Mouse (Mus musculus) MEL (cell line): ENCODE results near the gene Tmem91. TPM values are rescaled to one million over a fixed set of nuclear protein-coding genes. Genes with fewer than 3 reads are reported as not detected.

Experiments used
- DNase-seq: peaks from one replicate; pipeline ENCODE4 v3.0.0; 2011; ENCODE audit warnings: low read depth, low spot score
- H3K27ac ChIP-seq: 2 replicates; pipeline ENCODE4 v1.5.1; 2012; ENCODE audit warnings: low read depth, mild to moderate bottlenecking, control low read depth, low read length, moderate library complexity; ENCODE audit not compliant: control insufficient read depth
- H3K27me3 ChIP-seq, 2 experiments: fragments of 150-350 bp in 1 of 2; sonication (generic) in 1 of 2; 2 replicates each; pipeline ENCODE4 v1.6.1; 2012; ENCODE audit warnings: low read length in 2 of 2, mild to moderate bottlenecking in 2 of 2, improper control_type of control experiment in 1 of 2, moderate library complexity in 1 of 2; ENCODE audit not compliant: insufficient read depth in 2 of 2, control insufficient read depth in 1 of 2
- H3K36me3 ChIP-seq, 2 experiments: 2 replicates each; pipeline ENCODE4 v1.6.1; 2012 to 2014; ENCODE audit warnings: low read length in 2 of 2, improper control_type of control experiment in 1 of 2, inconsistent platforms in 1 of 2, mild to moderate bottlenecking in 1 of 2; ENCODE audit not compliant: insufficient read depth in 2 of 2, control insufficient read depth in 1 of 2
- H3K4me1 ChIP-seq, 2 experiments: fragments of 150-350 bp in 1 of 2; sonication (generic) in 1 of 2; 2 replicates each; pipeline ENCODE4 v1.6.1; 2012; ENCODE audit warnings: low read length in 2 of 2, improper control_type of control experiment in 1 of 2, mild to moderate bottlenecking in 1 of 2; ENCODE audit not compliant: insufficient read depth in 2 of 2, control insufficient read depth in 1 of 2
- H3K4me3 ChIP-seq, 2 experiments: fragments of 150-350 bp in 1 of 2; sonication (generic) in 1 of 2; 2 replicates each; pipeline ENCODE4 v1.5.1; 2012; ENCODE audit warnings: low read depth in 2 of 2, low read length in 2 of 2, mild to moderate bottlenecking in 2 of 2, moderate library complexity in 2 of 2, control low read depth in 1 of 2, improper control_type of control experiment in 1 of 2; ENCODE audit not compliant: control insufficient read depth in 1 of 2, insufficient read depth in 1 of 2
- H3K79me2 ChIP-seq: 2 replicates; pipeline ENCODE4 v1.6.1; 2012; ENCODE audit warnings: mild to moderate bottlenecking, low read length, moderate library complexity; ENCODE audit not compliant: control insufficient read depth, poor library complexity, insufficient read depth
- H3K9ac ChIP-seq: 2 replicates; pipeline ENCODE4 v1.6.1; 2012; ENCODE audit warnings: low read depth, mild to moderate bottlenecking, control low read depth, low read length, moderate library complexity; ENCODE audit not compliant: control insufficient read depth, poor library complexity, severe bottlenecking
- H3K9me3 ChIP-seq: fragments of 150-350 bp; sonication (generic); replicated peaks from 2 replicates; pipeline ENCODE4 v1.6.1; 2012; ENCODE audit warnings: mild to moderate bottlenecking, low read length, improper control_type of control experiment, moderate library complexity; ENCODE audit not compliant: insufficient read depth
- BHLHE40 ChIP-seq: IDR thresholded peaks from 2 replicates; pipeline ENCODE4 v1.6.1; 2012; ENCODE audit warnings: low read depth, mild to moderate bottlenecking, inconsistent platforms, low read length, improper control_type of control experiment, borderline replicate concordance
- CHD1 ChIP-seq: IDR thresholded peaks from 2 replicates; pipeline ENCODE4 v1.6.1; 2012; ENCODE audit warnings: low read depth, mild to moderate bottlenecking, inconsistent platforms, low read length, improper control_type of control experiment
- CHD2 ChIP-seq: IDR thresholded peaks from 2 replicates; pipeline ENCODE4 v1.6.1; 2011; ENCODE audit warnings: low read length, improper control_type of control experiment
- E2F4 ChIP-seq: IDR thresholded peaks from 2 replicates; pipeline ENCODE4 v1.6.1; 2011; ENCODE audit warnings: low read depth, low read length, improper control_type of control experiment, borderline replicate concordance
- ELF1 ChIP-seq: IDR thresholded peaks from 2 replicates; pipeline ENCODE4 v1.6.1; 2014; ENCODE audit warnings: low read depth, mild to moderate bottlenecking, inconsistent platforms, low read length, improper control_type of control experiment, moderate library complexity
- EP300 ChIP-seq, 2 experiments: IDR thresholded peaks; 2 replicates each; pipeline ENCODE4 v1.6.1; 2011; ENCODE audit warnings: improper control_type of control experiment in 2 of 2, low read length in 2 of 2, low read depth in 1 of 2, mild to moderate bottlenecking in 1 of 2
- ETS1 ChIP-seq: IDR thresholded peaks from 2 replicates; pipeline ENCODE4 v1.6.1; 2012; ENCODE audit warnings: low read depth, mild to moderate bottlenecking, inconsistent platforms, low read length, improper control_type of control experiment, moderate library complexity
- GABPA ChIP-seq: IDR thresholded peaks from 2 replicates; pipeline ENCODE4 v1.6.1; 2012; ENCODE audit warnings: low read depth, mild to moderate bottlenecking, inconsistent platforms, low read length, improper control_type of control experiment, moderate library complexity
- GATA1 ChIP-seq: IDR thresholded peaks from 2 replicates; pipeline ENCODE4 v1.6.1; 2011; ENCODE audit warnings: low read depth, low read length, improper control_type of control experiment
- HCFC1 ChIP-seq: IDR thresholded peaks from 2 replicates; pipeline ENCODE4 v1.6.1; 2012; ENCODE audit warnings: low read depth, mild to moderate bottlenecking, inconsistent platforms, low read length, improper control_type of control experiment, moderate library complexity
- JUND ChIP-seq: IDR thresholded peaks from 2 replicates; pipeline ENCODE4 v1.6.1; 2011; ENCODE audit warnings: low read depth, mild to moderate bottlenecking, improper control_type of control experiment, low read length
- KAT2A ChIP-seq: conservative IDR thresholded peaks from 2 replicates; pipeline ENCODE4 v1.6.1; 2012; ENCODE audit warnings: low read depth, low read length, improper control_type of control experiment, inconsistent platforms
- MAX ChIP-seq: IDR thresholded peaks from 2 replicates; pipeline ENCODE4 v1.6.1; 2011; ENCODE audit warnings: low read length, improper control_type of control experiment
- MAZ ChIP-seq: IDR thresholded peaks from 2 replicates; pipeline ENCODE4 v1.6.1; 2012; ENCODE audit warnings: low read depth, mild to moderate bottlenecking, inconsistent platforms, low read length, improper control_type of control experiment
- MXI1 ChIP-seq: IDR thresholded peaks from 2 replicates; pipeline ENCODE4 v1.6.1; 2011; ENCODE audit warnings: mild to moderate bottlenecking, low read depth, low read length, improper control_type of control experiment
- MYB ChIP-seq: IDR thresholded peaks from 2 replicates; pipeline ENCODE4 v1.6.1; 2011; ENCODE audit warnings: mild to moderate bottlenecking, low read depth, low read length, improper control_type of control experiment
- MYC ChIP-seq: IDR thresholded peaks from 2 replicates; pipeline ENCODE4 v1.6.1; 2011; ENCODE audit warnings: low read depth, mild to moderate bottlenecking, low read length, improper control_type of control experiment, moderate library complexity
- NRF1 ChIP-seq: IDR thresholded peaks from 2 replicates; pipeline ENCODE4 v1.6.1; 2014; ENCODE audit warnings: low read depth, mild to moderate bottlenecking, inconsistent platforms, low read length, improper control_type of control experiment, moderate library complexity; ENCODE audit not compliant: poor library complexity, insufficient read depth, severe bottlenecking
- POLR2A ChIP-seq, 2 experiments: IDR thresholded peaks; 2 replicates each; pipeline ENCODE4 v1.6.1; 2011 to 2012; ENCODE audit warnings: low read length in 2 of 2, mild to moderate bottlenecking in 2 of 2, control low read depth in 1 of 2, improper control_type of control experiment in 1 of 2, low read depth in 1 of 2, moderate library complexity in 1 of 2; ENCODE audit not compliant: control insufficient read depth in 1 of 2, insufficient read depth in 1 of 2, poor library complexity in 1 of 2
- POLR2AphosphoS2 ChIP-seq: IDR thresholded peaks from 2 replicates; pipeline ENCODE4 v1.6.1; 2011; ENCODE audit warnings: low read length, improper control_type of control experiment
- POLR2AphosphoS5 ChIP-seq: IDR thresholded peaks from 2 replicates; pipeline ENCODE4 v1.6.1; 2012; ENCODE audit warnings: low read depth, borderline replicate concordance, mild to moderate bottlenecking, inconsistent platforms, low read length, moderate library complexity, mixed read lengths
- SMC3 ChIP-seq: IDR thresholded peaks from 2 replicates; pipeline ENCODE4 v1.6.1; 2011; ENCODE audit warnings: low read depth, low read length, improper control_type of control experiment
- TAL1 ChIP-seq: IDR thresholded peaks from 2 replicates; pipeline ENCODE4 v1.6.1; 2012; ENCODE audit warnings: mild to moderate bottlenecking, inconsistent platforms, low read length, moderate library complexity, mixed read lengths
- TBP ChIP-seq: IDR thresholded peaks from 2 replicates; pipeline ENCODE4 v1.8.0; 2011; ENCODE audit warnings: low read depth, low read length, improper control_type of control experiment
- TCF12 ChIP-seq: IDR thresholded peaks from 2 replicates; pipeline ENCODE4 v1.6.1; 2014; ENCODE audit warnings: low read depth, mild to moderate bottlenecking, inconsistent platforms, low read length, improper control_type of control experiment, moderate library complexity
- UBTF ChIP-seq: IDR thresholded peaks from 2 replicates; pipeline ENCODE4 v1.6.1; 2012; ENCODE audit warnings: low read depth, mild to moderate bottlenecking, inconsistent platforms, low read length, improper control_type of control experiment, moderate library complexity, borderline replicate concordance; ENCODE audit not compliant: insufficient read depth
- USF1 ChIP-seq: IDR thresholded peaks from 2 replicates; pipeline ENCODE4 v1.6.1; 2014; ENCODE audit warnings: low read depth, mild to moderate bottlenecking, inconsistent platforms, low read length, improper control_type of control experiment, moderate library complexity
- USF2 ChIP-seq, 2 experiments: IDR thresholded peaks; 2 replicates each; pipeline ENCODE4 v1.6.1; 2011 to 2012; ENCODE audit warnings: improper control_type of control experiment in 2 of 2, low read length in 2 of 2, borderline replicate concordance in 1 of 2, inconsistent platforms in 1 of 2, low read depth in 1 of 2, mild to moderate bottlenecking in 1 of 2; ENCODE audit not compliant: insufficient read depth in 1 of 2
- ZC3H11A ChIP-seq: IDR thresholded peaks from 2 replicates; pipeline ENCODE4 v1.6.1; 2012; ENCODE audit warnings: low read depth, mild to moderate bottlenecking, inconsistent platforms, low read length, improper control_type of control experiment
- ZMIZ1 ChIP-seq: IDR thresholded peaks from 2 replicates; pipeline ENCODE4 v1.6.1; 2012; ENCODE audit warnings: low read depth, mild to moderate bottlenecking, inconsistent platforms, low read length, improper control_type of control experiment, moderate library complexity
- ZNF384 ChIP-seq: IDR thresholded peaks from 2 replicates; pipeline ENCODE4 v1.6.1; 2012; ENCODE audit warnings: low read depth, mild to moderate bottlenecking, inconsistent platforms, low read length, improper control_type of control experiment
- polyA plus RNA-seq, 2 experiments: library from polyadenylated mRNA; stranded (reverse) in 1 of 2; unstranded in 1 of 2; fragments of >175 nt in 1 of 2; fragments of >200 nt in 1 of 2; gene quantifications; 2 replicates each; pipeline versions ENCODE4 v1.2.1 to v1.2.4; 2012; ENCODE audit warnings: low replicate concordance in 2 of 2, low read depth in 1 of 2; ENCODE audit not compliant: insufficient read length in 2 of 2, insufficient read depth in 1 of 2, missing spikeins in 1 of 2
- total RNA-seq: library from RNA; depleted of rRNA; stranded (reverse); fragments of 300-350 nt; gene quantifications from 2 replicates; pipeline ENCODE4 v1.2.3, GENCODE M21; 2012

Tmem91 gene
- total and polyA plus RNA-seq, 3 experiments: 0.89 to 3.3 TPM; not detected in 1

DNA sequence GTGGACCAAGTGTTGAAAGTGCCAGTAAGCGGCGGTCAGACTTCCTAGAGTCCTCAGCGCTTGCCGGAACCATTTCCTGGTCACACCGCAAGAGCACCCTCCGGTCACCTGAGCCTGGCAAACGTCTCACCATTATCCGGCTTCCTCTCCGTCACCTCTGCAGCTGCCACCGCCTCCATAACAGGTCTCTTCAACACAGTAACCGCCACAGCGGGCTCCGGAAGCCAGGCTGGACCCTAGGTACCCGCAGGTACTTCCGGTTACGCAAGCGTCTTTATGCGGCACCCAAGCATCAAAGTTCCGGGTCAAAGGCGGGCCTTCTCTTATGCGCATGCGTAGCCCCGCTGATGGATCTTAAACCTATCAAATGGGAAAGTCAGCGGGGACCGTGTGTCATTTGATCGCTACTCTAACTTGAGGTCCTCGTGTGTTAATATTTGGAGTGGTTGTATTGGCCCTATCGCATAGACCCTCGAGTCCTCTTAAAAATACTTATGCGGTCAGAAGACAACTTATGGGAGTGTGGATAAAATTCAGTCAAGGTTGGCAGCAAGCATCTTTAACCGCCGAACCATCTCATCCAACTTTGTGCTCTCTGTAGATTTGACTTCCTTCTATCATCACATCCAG, 43.9 kb upstream of the Tmem91 start, which contains the start of gene Ccdc97 (continued):
- TF ChIP-seq GABPA (no peak), USF1 (peak; percentile 52), HCFC1 (peak; percentile 92), ETS1 (peak; percentile 50), POLR2A (IDR thresholded peaks at IDR 0.05; ENCODE audit: control insufficient read depth in 1 of 2, insufficient read depth in 1 of 2, low read depth in 1 of 2, low read length in 2 of 2, poor library complexity in 1 of 2) (peak; percentile 38 to 87), POLR2AphosphoS2 (peak; percentile 99), ELF1 (peak; percentile 94), MXI1 (peak; percentile 77), MAZ (peak; percentile 93), TAL1 (peak; percentile 65), E2F4 (peak; percentile 69; the same call in 1 of the 2 replicates), TCF12 (peak; percentile 59), CHD2 (peak; percentile 80), UBTF (no peak), CHD1 (peak; percentile 87; the same call in 1 of the 2 replicates), MAX (peak; percentile 88), ZC3H11A (no peak; the same call in 1 of the 2 replicates), KAT2A (peak; percentile 70), ZMIZ1 (peak; percentile 94), USF2 (IDR thresholded peaks at IDR 0.05; ENCODE audit: borderline replicate concordance in 1 of 2, insufficient read depth in 1 of 2, low read depth in 1 of 2, low read length in 2 of 2) (no peak), EP300 (IDR thresholded peaks at IDR 0.05; ENCODE audit: low read depth in 1 of 2, low read length in 2 of 2) (peak; percentile 37 to 54; a peak in 1 of 4 replicates), GATA1 (no peak), MYC (peak; percentile 83)

DNA sequence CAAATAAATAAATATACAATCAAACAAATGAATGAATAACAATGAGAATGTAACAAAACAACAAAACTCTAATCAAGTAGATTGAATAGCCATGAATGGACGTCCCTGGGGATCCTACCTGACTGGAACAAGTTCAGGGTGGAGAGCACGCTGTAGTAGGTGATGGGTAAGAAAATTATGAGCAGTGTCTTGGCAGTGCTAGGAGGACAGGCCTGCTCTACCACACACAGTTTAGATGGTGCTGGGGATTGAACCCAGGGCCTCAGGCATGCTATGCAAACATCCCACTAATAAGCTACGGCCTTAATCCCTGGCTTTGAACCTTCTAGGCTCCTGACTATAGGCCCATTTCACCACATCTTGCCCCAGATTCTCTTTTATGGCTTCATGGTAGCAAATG, 42.5 kb upstream of the Tmem91 start:
- Histone ChIP-seq H3K79me2 (peaks cover 3% of the 10 kb centered on the region; the same call in 1 of the 2 replicates), H3K4me1 (peaks cover 3 to 18% of the 10 kb centered on the region in 2 experiments; a peak in 3 of 4 replicates), H3K27ac (peak overlapping the region; percentile 5; the same call in 1 of the 2 replicates), H3K9me3 (no peaks in the 10 kb centered on the region), H3K27me3 (no peaks in the 10 kb centered on the region), H3K36me3 (peaks cover 3 to 23% of the 10 kb centered on the region in 2 experiments; a peak in 3 of 4 replicates), H3K9ac (peak overlapping the region; percentile 75), H3K4me3 (peak overlapping the region; percentile 13 to 93; a peak in 1 of 4 replicates)
- DNase-seq: peak; percentile 42
- TF ChIP-seq CHD1 (no peak), POLR2AphosphoS2 (peak; percentile 63; the same call in 1 of the 2 replicates), NRF1 (no peak), POLR2AphosphoS5 (peak; percentile 29; the same call in 1 of the 2 replicates), POLR2A (IDR thresholded peaks at IDR 0.05; ENCODE audit: control insufficient read depth in 1 of 2, insufficient read depth in 1 of 2, low read depth in 1 of 2, low read length in 2 of 2, poor library complexity in 1 of 2) (no peak), E2F4 (no peak), USF2 (IDR thresholded peaks at IDR 0.05; ENCODE audit: borderline replicate concordance in 1 of 2, insufficient read depth in 1 of 2, low read depth in 1 of 2, low read length in 2 of 2) (no peak), SMC3 (peak; percentile 17; the same call in 1 of the 2 replicates), MXI1 (no peak), MYB (0 out of 2 replicates have a peak, but pooled peaks have one; percentile 0), BHLHE40 (no peak), MAZ (no peak), EP300 (IDR thresholded peaks at IDR 0.05; ENCODE audit: low read depth in 1 of 2, low read length in 2 of 2) (no peak), USF1 (no peak), ZMIZ1 (peak; percentile 49; the same call in 1 of the 2 replicates), TBP (no peak), TAL1 (no peak), ZNF384 (no peak), CHD2 (peak; percentile 30; the same call in 1 of the 2 replicates), ZC3H11A (no peak), JUND (no peak)
